Comparison of ENCODE assay signal across 32 mouse cellular contexts in the genomic region with DNA sequence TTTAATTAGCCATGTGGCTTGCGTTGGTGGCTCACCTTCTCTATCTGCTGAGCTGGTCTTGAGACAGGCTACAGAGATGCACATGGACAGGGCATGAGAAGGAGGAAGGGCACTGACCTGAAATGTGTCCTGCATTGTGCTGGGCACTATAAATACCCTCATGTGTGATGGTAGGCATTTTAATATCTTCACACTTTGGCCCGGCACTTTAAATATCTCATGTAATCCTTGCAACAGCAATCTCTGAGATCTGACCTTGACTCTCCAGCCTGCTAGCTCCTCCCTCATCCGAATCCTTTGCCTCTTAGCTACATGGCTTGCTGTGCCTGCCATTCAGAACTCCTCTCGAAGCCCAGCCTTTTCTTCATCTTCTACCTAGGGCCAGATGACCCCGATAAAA.
"Had no signal": no experiment of that assay in that cellular context is flagged by ENCODE, and none has a peak within 500 bp of the region (broad histone marks: within the 10 kb centered on the region; RNA-seq: fewer than 3 reads in every experiment).

No protein-coding gene starts in this region.

- H3K4me3 ChIP-seq: heart, embryonic 13.5 days; heart, embryonic 15.5 days; hindbrain, embryonic 10.5 days; hindbrain, embryonic 12.5 days; hindbrain, embryonic 13.5 days; hindbrain, embryonic 15.5 days; intestine, embryonic 15.5 days; kidney, embryonic 15.5 days; layer of hippocampus, adult 2 months; left cerebral cortex, adult 2 months had no signal

- H3K9ac ChIP-seq: heart, embryonic 13.5 days; heart, embryonic 15.5 days; hindbrain, embryonic 12.5 days; hindbrain, embryonic 13.5 days; hindbrain, embryonic 14.5 days; hindbrain, embryonic 15.5 days; intestine, embryonic 15.5 days; kidney, embryonic 15.5 days had no signal

- H3K9me3 ChIP-seq: heart, embryonic 13.5 days; heart, embryonic 15.5 days; hindbrain, embryonic 10.5 days; hindbrain, embryonic 12.5 days; hindbrain, embryonic 13.5 days; hindbrain, embryonic 15.5 days; intestine, embryonic 15.5 days; kidney, embryonic 15.5 days had no signal

- H3K4me1 ChIP-seq: hindbrain, embryonic 13.5 days; intestine, embryonic 15.5 days had no signal

- H3K27me3 ChIP-seq: heart, embryonic 13.5 days; heart, embryonic 15.5 days; hindbrain, embryonic 12.5 days; hindbrain, embryonic 13.5 days; hindbrain, embryonic 15.5 days; intestine, embryonic 15.5 days; kidney, embryonic 15.5 days had no signal

- H3K4me2 ChIP-seq: heart, embryonic 13.5 days; heart, embryonic 15.5 days; hindbrain, embryonic 12.5 days; hindbrain, embryonic 13.5 days; hindbrain, embryonic 14.5 days; hindbrain, embryonic 15.5 days; intestine, embryonic 15.5 days; kidney, embryonic 15.5 days had no signal

- ATAC-seq: hindbrain, embryonic 16.5 days; hindbrain, postnatal 0 days; inflammation-experienced regulatory T-cells, adult 6 months; intestine, embryonic 15.5 days; intestine, embryonic 16.5 days; intestine, postnatal 0 days had no signal

- H3K27ac ChIP-seq: heart, embryonic 13.5 days; heart, embryonic 15.5 days; hindbrain, embryonic 10.5 days; hindbrain, embryonic 12.5 days; hindbrain, embryonic 13.5 days; hindbrain, embryonic 14.5 days; hindbrain, embryonic 15.5 days; hindbrain, postnatal 0 days; intestine, embryonic 15.5 days; kidney, embryonic 15.5 days; kidney, postnatal 0 days; layer of hippocampus, adult 2 months; left cerebral cortex, adult 2 months had no signal

- DNase-seq: heart, postnatal 10 days; heart, postnatal 36 days; heart, postnatal 4 days; kidney, adult 11 months; kidney, adult 18-20 months; kidney, adult 2 months; kidney, adult 8-10 months; kidney, adult 9 months; kidney, postnatal 10 days; kidney, postnatal 14 days; kidney, postnatal 25 days; kidney, postnatal 36 days; kidney, postnatal 4 days; layer of hippocampus, adult 9-11 months; layer of hippocampus, postnatal 36 days had no signal

- H3K36me3 ChIP-seq: heart, embryonic 13.5 days; heart, embryonic 15.5 days; hindbrain, embryonic 10.5 days; hindbrain, embryonic 12.5 days; hindbrain, embryonic 13.5 days; hindbrain, embryonic 15.5 days; intestine, embryonic 15.5 days; kidney, embryonic 15.5 days had no signal
